Mouse (Mus musculus) small intestine, adult 2 months (tissue): ENCODE measurements around the gene Tpr. TPM values are rescaled to one million over a fixed set of nuclear protein-coding genes. Genes with fewer than 3 reads are reported as not detected.

Experiments used
- H3K27ac ChIP-seq: fragments of 200-500 bp; 2 replicates; pipeline ENCODE4 v1.5.1; 2012; ENCODE audit warnings: low read depth, low read length, control low read depth, inconsistent platforms; ENCODE audit not compliant: insufficient read depth
- H3K27me3 ChIP-seq: fragments of 200-500 bp; 2 replicates; pipeline ENCODE4 v1.6.1; 2012; ENCODE audit warnings: mild to moderate bottlenecking, moderate library complexity, low read length, inconsistent platforms; ENCODE audit not compliant: control insufficient read depth, insufficient read depth
- H3K36me3 ChIP-seq: fragments of 200-500 bp; 2 replicates; pipeline ENCODE4 v1.6.1; 2012; ENCODE audit warnings: mild to moderate bottlenecking, low read length, control low read depth, inconsistent platforms; ENCODE audit not compliant: control insufficient read depth, insufficient read depth
- H3K4me1 ChIP-seq: fragments of 200-500 bp; 2 replicates; pipeline ENCODE4 v1.6.1; 2012; ENCODE audit warnings: low read length, inconsistent platforms, mixed read lengths; ENCODE audit not compliant: control insufficient read depth, insufficient read depth, insufficient read length
- H3K4me3 ChIP-seq: fragments of 200-500 bp; 2 replicates; pipeline ENCODE4 v1.5.1; 2012; ENCODE audit warnings: low read depth, mild to moderate bottlenecking, control low read depth, inconsistent platforms, low read length, moderate library complexity
- CTCF ChIP-seq: fragments of 200-500 bp; IDR thresholded peaks from 2 replicates; pipeline ENCODE4 v1.5.1; 2012; ENCODE audit warnings: low read depth, mild to moderate bottlenecking, control low read depth, inconsistent platforms, low read length, moderate library complexity, mixed read lengths; ENCODE audit not compliant: insufficient replicate concordance, insufficient read length; ENCODE audit errors: extremely low read depth
- POLR2A ChIP-seq: fragments of 200-500 bp; IDR thresholded peaks from 2 replicates; pipeline ENCODE4 v1.6.1; 2012; ENCODE audit warnings: low read depth, mild to moderate bottlenecking, control low read depth, inconsistent platforms, low read length, moderate library complexity
- WGBS: fragments of 180-500 bp; shearing (Covaris S2); methylation state at CpG from one replicate; pipeline ENCODE4 v1.1.7; 2018; 5-methylcytosine and 5-hydroxymethylcytosine counted together
- polyA plus RNA-seq: library from polyadenylated mRNA; depleted of rRNA; stranded (reverse); fragments of >200 nt; gene quantifications from 2 replicates; pipeline ENCODE4 v1.2.3, GENCODE M21; 2012; rRNA removed

The Tpr gene
- polyA plus RNA-seq, 1 experiment = 29.9 TPM

- Histone ChIP-seq H3K4me1 (no peaks in the 10 kb centered on the region), H3K27ac (no peak overlapping the region), H3K27me3 (no peaks in the 10 kb centered on the region), H3K36me3 (no peaks in the 10 kb centered on the region), H3K4me3 (no peak overlapping the region)
- TF ChIP-seq CTCF (no peak), POLR2A (no peak)
- 95% methylated on average over 2 of the region's 2 CpGs for WGBS
Measured at GRCm38 (mm10) chr1:150489148-150489547, 96.5 kb downstream of the Tpr start.

- no peak overlapping the region for H3K27ac ChIP-seq
- TF ChIP-seq POLR2A (no peak), CTCF (no peak)
- no peaks in the 10 kb centered on the region for H3K36me3 ChIP-seq
- no peaks in the 10 kb centered on the region for H3K27me3 ChIP-seq
- 49% methylated on average over 6 of the region's 6 CpGs for WGBS
- H3K4me3 ChIP-seq = peak overlapping the region; percentile 13; the same call in 1 of the 2 replicates
- 0 out of 2 replicates have a peak, but pooled peaks cover 2% of the 10 kb centered on the region for H3K4me1 ChIP-seq
Measured at GRCm38 (mm10) chr1:150496626-150497302, 104.1 kb downstream of the Tpr start.

- no peak overlapping the region for H3K4me3 ChIP-seq
- H3K4me1 ChIP-seq = 0 out of 2 replicates have a peak, but pooled peaks cover 2% of the 10 kb centered on the region
- 28% methylated on average over 2 of the region's 2 CpGs for WGBS
- TF ChIP-seq CTCF (no peak), POLR2A (no peak)
- H3K27ac ChIP-seq = no peak overlapping the region
- no peaks in the 10 kb centered on the region for H3K36me3 ChIP-seq
- H3K27me3 ChIP-seq = no peaks in the 10 kb centered on the region
Measured at GRCm38 (mm10) chr1:150497690-150498089, 105.1 kb downstream of the Tpr start.

GRCm38 (mm10) chr1:150498177-150498576 is 105.5 kb downstream of the Tpr start:
- Histone ChIP-seq H3K36me3 (no peaks in the 10 kb centered on the region), H3K27me3 (no peaks in the 10 kb centered on the region), H3K27ac (no peak overlapping the region), H3K4me1 (0 out of 2 replicates have a peak, but pooled peaks cover 2% of the 10 kb centered on the region), H3K4me3 (no peak overlapping the region)
- WGBS = 80% methylated on average over 2 of the region's 2 CpGs
- TF ChIP-seq POLR2A = no peak
- no peak for TF ChIP-seq CTCF

Other genes starting within 250 kb of the Tpr start
- gene Pdc, start 73.4 kb upstream of the Tpr start, polyA plus RNA-seq = not detected in 2 replicates
- 0.83 and 1.5 TPM in 2 replicates for gene Odr4, start 242 bp downstream of the Tpr start, polyA plus RNA-seq
- 0.14 TPM in 1 of 2 replicates, not detected in the other for gene Prg4, start 73.3 kb downstream of the Tpr start, polyA plus RNA-seq